Mouse (Mus musculus) kidney, postnatal 4 days (tissue): ENCODE measurements at regions not wholly inside any gene's neighbourhood (a gene's known extent, or its start where the extent isn't known, plus 50 kb on each side); places are given as distances from the start of the nearest gene placed in this dataset.

Experiments used
- DNase-seq, 2 experiments: peaks; one replicate each; pipeline ENCODE4 v3.0.0; 2021; ENCODE audit warnings: mixed read lengths in 2 of 2

GRCm38 (mm10) chr3:78509336-78509735 lies 777.0 kb downstream of the Rapgef2 start:
- DNase-seq = no peak

- DNase-seq = peak in 1 of 2 experiments; percentile 1
Measured at GRCm38 (mm10) chr3:78477689-78478088, 808.6 kb downstream of the Rapgef2 start.
